Mouse (Mus musculus) hindbrain, embryonic 13.5 days (tissue): ENCODE results near the gene Mn1. TPM values are rescaled to one million over a fixed set of nuclear protein-coding genes. Genes with fewer than 3 reads are reported as not detected.

ENCODE experiments used
- ATAC-seq: fragments of 200-750 bp; cut with Nextera tagmentation; 2 replicates; pipeline ENCODE4 v1.8.0; 2017; ENCODE audit warnings: moderate TSS enrichment; ENCODE audit not compliant: low FRiP score
- H3K27ac ChIP-seq: fragments of 300-500 bp; sonication (generic); 2 replicates; pipeline ENCODE4 v1.5.1; 2015; ENCODE audit warnings: inconsistent platforms, mild to moderate bottlenecking, moderate library complexity
- H3K27me3 ChIP-seq: fragments of 300-500 bp; sonication (generic); 2 replicates; pipeline ENCODE4 v1.6.1; 2015; ENCODE audit warnings: mild to moderate bottlenecking, inconsistent platforms
- H3K36me3 ChIP-seq: fragments of 300-500 bp; sonication (generic); 2 replicates; pipeline ENCODE4 v1.6.1; 2015; ENCODE audit warnings: mild to moderate bottlenecking, inconsistent platforms
- H3K4me1 ChIP-seq: fragments of 300-500 bp; sonication (generic); replicated peaks from 2 replicates; pipeline ENCODE4 v1.6.1; 2015; ENCODE audit warnings: inconsistent platforms
- H3K4me2 ChIP-seq: fragments of 300-500 bp; sonication (generic); 2 replicates; pipeline ENCODE4 v1.6.1; 2015; ENCODE audit warnings: inconsistent platforms, mild to moderate bottlenecking, moderate library complexity
- H3K4me3 ChIP-seq: fragments of 300-500 bp; sonication (generic); 2 replicates; pipeline ENCODE4 v1.5.1; 2015; ENCODE audit warnings: mild to moderate bottlenecking, inconsistent platforms
- H3K9ac ChIP-seq: fragments of 300-500 bp; sonication (generic); 2 replicates; pipeline ENCODE4 v1.6.1; 2015; ENCODE audit warnings: mild to moderate bottlenecking, inconsistent platforms
- H3K9me3 ChIP-seq: fragments of 300-500 bp; sonication (generic); 2 replicates; pipeline ENCODE4 v1.6.1; 2016; ENCODE audit warnings: inconsistent platforms
- WGBS: fragments of 180-500 bp; shearing (Covaris S2); methylation state at CpG from one replicate; pipeline ENCODE4 v1.1.7; 2015; 5-methylcytosine and 5-hydroxymethylcytosine counted together
- polyA plus RNA-seq: library from polyadenylated mRNA; unstranded; fragments of >200 nt; fragmentation: Nextera tagmentation; extraction: Ambion mirVana; gene quantifications from 2 replicates; pipeline ENCODE4 v1.2.1, GENCODE M21; 2015

The Mn1 gene
- polyA plus RNA-seq, 1 experiment from 2014 or later: 46.7 TPM

DNA sequence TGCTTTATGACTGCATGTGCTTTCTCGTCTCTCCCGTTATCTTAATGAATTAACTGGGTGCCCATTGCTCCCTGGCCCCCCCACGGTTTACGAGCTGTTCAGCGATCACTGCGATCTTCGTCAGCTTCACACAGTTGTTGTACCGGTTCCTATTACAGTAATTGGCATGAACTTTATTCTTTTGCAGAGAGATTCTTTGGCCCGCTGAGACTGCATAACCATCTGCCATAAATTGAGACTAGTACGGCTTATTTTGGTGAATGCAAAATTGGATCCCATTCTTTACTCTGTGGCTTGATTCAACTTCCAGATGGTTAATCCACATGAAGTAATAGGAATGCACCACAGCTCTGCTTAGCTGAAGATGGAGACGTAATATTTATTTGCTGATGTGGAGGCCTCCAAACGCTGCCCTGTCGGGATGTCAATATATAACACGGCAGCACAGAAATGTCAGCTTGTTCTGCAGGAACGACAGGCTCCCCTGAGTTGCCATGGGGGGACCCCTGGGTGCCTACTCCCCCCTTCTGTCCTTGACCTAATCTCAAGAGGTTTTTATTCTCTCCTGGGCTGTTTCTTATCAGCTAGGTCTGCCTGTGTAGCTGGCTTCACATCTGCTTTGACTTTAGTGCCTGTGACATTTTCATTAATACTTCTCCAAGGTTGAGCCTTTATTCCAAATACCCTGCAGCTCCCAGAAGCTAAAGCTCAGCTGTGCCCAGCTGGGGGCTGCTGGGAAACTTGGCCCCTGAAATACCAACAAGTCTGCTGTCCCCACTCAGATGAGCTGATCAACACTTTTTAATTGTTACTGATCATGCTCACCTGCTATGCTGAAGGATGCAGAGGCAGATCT is 22.7 kb upstream of the Mn1 start:
- H3K4me2 ChIP-seq: peak overlapping the region; percentile 50
- H3K4me1 ChIP-seq: peaks cover 45% of the 10 kb centered on the region
- peaks cover 10% of the 10 kb centered on the region; the same call in 1 of the 2 replicates for H3K27me3 ChIP-seq
- H3K4me3 ChIP-seq: no peak overlapping the region
- peak overlapping the region; percentile 74 for H3K27ac ChIP-seq
- peak overlapping the region; percentile 26; the same call in 1 of the 2 replicates for H3K9ac ChIP-seq
- H3K9me3 ChIP-seq: no peaks in the 10 kb centered on the region
- ATAC-seq: peak; percentile 22; the same call in 1 of the 2 replicates
- 0 out of 2 replicates have a peak, but pooled peaks cover 6% of the 10 kb centered on the region for H3K36me3 ChIP-seq
- 12% methylated on average over 15 of the region's 15 CpGs for whole genome bisulfite sequencing

DNA sequence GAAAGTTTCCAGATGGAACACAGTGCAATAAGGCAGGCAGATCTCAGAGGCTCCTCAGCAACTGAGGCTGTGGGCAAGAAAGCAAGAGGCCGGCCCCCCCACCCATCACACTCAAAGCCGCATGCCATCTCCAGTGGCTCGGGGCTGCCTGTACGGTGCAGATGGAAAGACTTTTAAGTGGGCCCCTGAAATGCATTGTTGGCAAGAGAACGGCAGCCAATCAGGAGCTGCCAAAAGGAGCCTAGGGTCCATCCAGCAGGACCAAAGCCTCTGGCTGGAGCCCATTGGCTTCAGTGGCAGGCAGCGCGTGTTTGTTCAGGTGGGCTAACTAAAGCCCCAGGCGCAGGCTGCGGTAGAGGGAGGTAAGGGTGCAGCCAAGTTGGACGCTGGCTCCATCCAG is 21.4 kb upstream of the Mn1 start:
- Histone ChIP-seq H3K9ac (no peak overlapping the region), H3K27ac (no peak overlapping the region), H3K27me3 (peaks cover 10% of the 10 kb centered on the region; the same call in 1 of the 2 replicates), H3K9me3 (no peaks in the 10 kb centered on the region), H3K36me3 (no peaks in the 10 kb centered on the region), H3K4me1 (peaks cover 45% of the 10 kb centered on the region), H3K4me2 (no peak overlapping the region), H3K4me3 (no peak overlapping the region)
- ATAC-seq: no peak
- 59% methylated on average over 10 of the region's 10 CpGs for WGBS

DNA sequence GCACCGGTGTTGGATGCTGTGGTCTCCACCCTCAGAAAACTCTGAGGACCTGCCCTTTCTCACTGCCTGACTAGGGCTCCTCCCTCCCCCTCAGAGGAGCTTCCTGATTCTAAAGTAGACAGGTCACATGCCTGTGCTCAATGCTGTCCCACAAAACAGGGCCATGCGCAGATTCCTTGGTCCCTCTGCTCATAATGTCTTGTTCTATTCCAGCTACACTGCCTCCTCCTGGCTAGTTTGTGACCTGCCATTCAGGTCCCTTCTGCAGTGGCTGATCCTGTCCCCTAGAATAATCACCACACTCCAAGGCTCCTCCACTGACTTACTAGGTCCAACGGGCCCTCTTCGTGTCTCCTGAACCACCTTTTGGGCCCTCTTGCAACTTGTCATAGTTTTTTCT is 21.0 kb upstream of the Mn1 start:
- WGBS: 81% methylated on average over 4 of the region's 4 CpGs
- H3K27me3 ChIP-seq: peaks cover 10% of the 10 kb centered on the region; the same call in 1 of the 2 replicates
- H3K9me3 ChIP-seq: no peaks in the 10 kb centered on the region
- H3K4me3 ChIP-seq: no peak overlapping the region
- H3K9ac ChIP-seq: no peak overlapping the region
- H3K27ac ChIP-seq: no peak overlapping the region
- H3K36me3 ChIP-seq: no peaks in the 10 kb centered on the region
- ATAC-seq: no peak
- H3K4me1 ChIP-seq: peaks cover 45% of the 10 kb centered on the region
- no peak overlapping the region for H3K4me2 ChIP-seq

DNA sequence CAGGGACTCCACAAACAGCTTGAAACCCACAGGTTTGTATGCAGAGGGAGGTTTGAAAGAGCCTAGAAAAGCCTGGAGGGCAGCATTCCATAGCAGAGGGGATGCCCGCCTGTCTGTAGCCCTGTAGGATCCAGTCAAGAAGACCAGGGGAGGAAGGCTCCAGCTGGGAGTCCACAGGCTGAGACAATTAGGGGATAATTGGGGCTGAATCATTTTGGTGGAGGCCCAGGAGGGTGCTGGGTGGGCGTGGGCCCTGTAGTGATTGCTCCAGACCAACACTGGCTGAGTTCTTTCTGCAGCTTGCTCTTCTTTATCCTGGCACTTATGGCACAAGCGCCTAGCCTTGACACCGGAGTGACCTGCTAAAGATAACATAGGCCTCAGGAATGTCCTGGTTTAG is 18.7 kb upstream of the Mn1 start:
- Histone ChIP-seq H3K4me1 (peaks cover 33% of the 10 kb centered on the region), H3K27me3 (peaks cover 10% of the 10 kb centered on the region; the same call in 1 of the 2 replicates), H3K4me3 (no peak overlapping the region), H3K27ac (no peak overlapping the region), H3K36me3 (no peaks in the 10 kb centered on the region), H3K9ac (no peak overlapping the region), H3K9me3 (no peaks in the 10 kb centered on the region), H3K4me2 (no peak overlapping the region)
- no peak for ATAC-seq
- WGBS: 48% methylated on average over 4 of the region's 4 CpGs

DNA sequence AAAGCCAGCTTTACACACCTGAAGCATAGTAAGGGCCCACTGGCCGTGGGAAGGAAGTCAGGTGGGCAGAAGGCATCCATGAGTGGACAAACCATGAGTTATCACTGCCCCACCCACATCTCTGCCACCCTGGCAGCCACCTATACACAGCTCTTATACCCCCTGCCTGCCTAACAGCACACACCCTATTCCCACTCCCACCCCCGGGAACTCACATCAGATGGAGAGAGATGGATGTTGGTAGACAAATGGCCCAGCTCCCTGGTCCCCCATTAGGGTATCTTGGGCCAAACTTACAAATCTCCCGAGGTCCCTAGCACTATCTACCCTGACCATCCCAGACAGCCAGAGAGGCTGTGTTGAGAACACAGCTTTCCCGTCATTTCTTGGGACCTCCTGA is 17.9 kb upstream of the Mn1 start:
- H3K27ac ChIP-seq: no peak overlapping the region
- no peak overlapping the region for H3K4me2 ChIP-seq
- H3K9ac ChIP-seq: no peak overlapping the region
- no peaks in the 10 kb centered on the region for H3K36me3 ChIP-seq
- WGBS: 76% methylated on average over 4 of the region's 4 CpGs
- no peak overlapping the region for H3K4me3 ChIP-seq
- H3K9me3 ChIP-seq: no peaks in the 10 kb centered on the region
- peaks cover 10% of the 10 kb centered on the region; the same call in 1 of the 2 replicates for H3K27me3 ChIP-seq
- no peak for ATAC-seq
- H3K4me1 ChIP-seq: peaks cover 25% of the 10 kb centered on the region

DNA sequence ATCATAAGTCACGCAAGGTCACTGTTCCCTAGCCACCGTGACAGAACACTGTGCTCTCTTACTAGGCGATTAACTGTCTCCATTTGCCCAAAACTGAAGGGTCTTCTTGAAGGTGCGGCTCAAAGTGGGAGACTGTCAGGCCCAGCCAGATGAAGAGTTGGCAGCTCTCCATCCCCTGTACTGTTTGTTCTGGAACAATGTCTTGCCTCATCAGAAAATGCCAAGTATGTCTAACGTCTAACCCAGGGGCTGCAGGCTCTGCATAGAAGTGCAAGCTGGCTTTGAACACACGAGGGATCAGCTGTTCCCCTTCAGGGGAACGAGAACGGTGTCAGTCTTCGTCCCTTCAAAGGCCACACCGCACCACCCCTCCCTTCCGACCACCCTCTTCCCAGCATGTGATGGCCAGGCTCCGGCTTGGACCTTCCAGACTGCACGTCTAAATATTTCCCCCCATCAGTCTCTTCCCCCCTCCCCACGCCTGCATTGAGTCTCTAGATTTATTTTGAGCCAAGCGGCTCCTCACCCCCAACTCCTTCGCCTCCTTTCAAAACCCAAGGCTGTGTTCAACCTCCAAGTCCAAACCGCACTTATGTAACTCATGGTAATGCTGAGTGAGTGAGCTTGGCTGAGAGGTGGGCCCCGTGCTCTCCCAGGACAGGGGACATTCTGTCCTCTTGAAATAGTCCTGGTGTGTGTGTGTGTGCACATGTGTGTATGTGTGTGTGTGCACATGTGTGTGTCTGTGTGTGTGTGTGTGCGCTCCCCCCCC is 15.1 kb upstream of the Mn1 start:
- ATAC-seq: no peak
- Histone ChIP-seq H3K9ac (no peak overlapping the region), H3K27ac (no peak overlapping the region), H3K36me3 (no peaks in the 10 kb centered on the region), H3K4me3 (no peak overlapping the region), H3K27me3 (peaks cover 5% of the 10 kb centered on the region; the same call in 1 of the 2 replicates), H3K4me1 (peaks cover 7% of the 10 kb centered on the region), H3K9me3 (no peaks in the 10 kb centered on the region), H3K4me2 (no peak overlapping the region)
- 74% methylated on average over 19 of the region's 19 CpGs for WGBS

DNA sequence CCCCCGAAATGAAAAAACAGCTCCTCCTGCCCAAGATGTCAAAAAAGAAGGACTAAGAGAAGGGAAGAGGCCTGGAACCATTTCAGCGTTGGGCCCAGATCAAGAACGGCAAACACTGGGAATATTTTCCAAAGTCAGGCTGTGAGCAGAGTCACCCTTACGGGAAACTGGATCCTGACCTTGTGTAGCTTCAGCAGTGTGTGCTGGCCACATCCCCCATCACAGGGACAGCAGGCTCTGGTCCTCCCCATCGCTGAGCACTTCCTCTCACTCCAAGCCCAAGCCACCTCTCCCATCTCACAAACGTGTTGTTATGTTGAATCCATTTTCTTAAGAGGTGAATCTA is 14.5 kb upstream of the Mn1 start:
- Histone ChIP-seq H3K27me3 (no peaks in the 10 kb centered on the region; the same call in 1 of the 2 replicates), H3K9me3 (no peaks in the 10 kb centered on the region), H3K36me3 (no peaks in the 10 kb centered on the region), H3K27ac (no peak overlapping the region), H3K4me3 (no peak overlapping the region), H3K4me1 (peaks cover 7% of the 10 kb centered on the region), H3K4me2 (no peak overlapping the region), H3K9ac (no peak overlapping the region)
- 93% methylated on average over 6 of the region's 6 CpGs for WGBS
- ATAC-seq: no peak

DNA sequence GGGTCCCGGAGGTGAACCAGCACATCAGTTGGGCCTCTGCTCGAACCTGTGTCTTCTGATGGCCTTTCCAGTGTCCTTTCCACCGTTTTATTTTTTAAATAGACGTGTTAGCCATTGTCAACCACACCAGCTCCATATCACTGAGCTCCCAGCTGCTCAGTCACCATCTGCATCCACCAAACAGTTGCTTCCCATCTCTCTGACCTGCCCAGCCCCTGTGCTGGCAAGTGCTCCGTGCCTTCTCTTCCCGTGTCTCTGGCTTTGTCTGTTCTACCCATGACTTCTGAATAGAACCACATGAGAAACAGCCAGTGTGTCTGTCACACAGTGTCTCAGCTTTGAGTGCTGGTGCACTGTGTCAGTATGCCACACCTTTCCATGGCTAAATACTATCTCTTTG is 12.4 kb upstream of the Mn1 start:
- WGBS: 80% methylated on average over 6 of the region's 6 CpGs
- H3K4me3 ChIP-seq: no peak overlapping the region
- peaks cover 15% of the 10 kb centered on the region for H3K4me1 ChIP-seq
- no peak for ATAC-seq
- no peak overlapping the region for H3K27ac ChIP-seq
- H3K4me2 ChIP-seq: no peak overlapping the region
- no peaks in the 10 kb centered on the region for H3K9me3 ChIP-seq
- no peaks in the 10 kb centered on the region for H3K36me3 ChIP-seq
- H3K27me3 ChIP-seq: peaks cover 4% of the 10 kb centered on the region; the same call in 1 of the 2 replicates
- H3K9ac ChIP-seq: no peak overlapping the region

DNA sequence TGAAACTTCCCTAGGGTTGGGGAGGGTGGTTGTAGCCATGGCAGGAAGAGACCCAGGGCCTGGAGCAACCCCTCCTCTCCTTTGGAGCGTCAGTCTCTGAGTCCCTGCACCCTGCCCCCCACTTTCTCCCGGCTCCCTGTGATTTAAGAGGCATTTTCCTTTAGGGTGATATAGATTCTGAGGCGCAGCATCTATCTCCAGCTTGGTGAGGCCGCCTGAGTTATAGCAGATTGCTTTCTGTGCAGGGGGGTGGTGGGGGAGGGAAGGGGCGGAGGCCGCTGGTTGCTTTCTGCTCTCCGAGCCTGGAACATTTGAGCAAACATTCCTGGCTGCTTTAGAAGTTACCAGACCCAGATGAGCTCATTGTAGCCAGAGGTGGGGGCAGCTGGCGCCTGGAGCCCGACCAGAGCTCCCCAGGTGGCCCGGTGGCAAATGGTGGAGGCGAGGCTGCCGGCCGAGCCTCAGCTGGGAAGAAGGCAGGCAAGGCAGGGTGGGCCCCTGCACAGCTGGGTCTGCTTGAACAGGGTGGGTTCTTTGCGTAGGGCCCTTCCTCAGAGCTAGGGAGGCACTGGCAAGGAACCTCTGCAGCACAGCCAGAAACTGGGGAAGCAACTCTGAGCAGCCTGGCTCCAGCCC is 8.6 kb upstream of the Mn1 start:
- H3K4me3 ChIP-seq: no peak overlapping the region
- H3K36me3 ChIP-seq: no peaks in the 10 kb centered on the region
- no peaks in the 10 kb centered on the region for H3K9me3 ChIP-seq
- H3K4me2 ChIP-seq: 0 out of 2 replicates have a peak overlapping the region, but pooled peaks have one; percentile 15
- H3K4me1 ChIP-seq: peaks cover 22% of the 10 kb centered on the region
- 12% methylated on average over 14 of the region's 14 CpGs for WGBS
- H3K9ac ChIP-seq: peak overlapping the region; percentile 51
- H3K27me3 ChIP-seq: peaks cover 29% of the 10 kb centered on the region
- peak; percentile 17; the same call in 1 of the 2 replicates for ATAC-seq
- H3K27ac ChIP-seq: peak overlapping the region; percentile 60; the same call in 1 of the 2 replicates

DNA sequence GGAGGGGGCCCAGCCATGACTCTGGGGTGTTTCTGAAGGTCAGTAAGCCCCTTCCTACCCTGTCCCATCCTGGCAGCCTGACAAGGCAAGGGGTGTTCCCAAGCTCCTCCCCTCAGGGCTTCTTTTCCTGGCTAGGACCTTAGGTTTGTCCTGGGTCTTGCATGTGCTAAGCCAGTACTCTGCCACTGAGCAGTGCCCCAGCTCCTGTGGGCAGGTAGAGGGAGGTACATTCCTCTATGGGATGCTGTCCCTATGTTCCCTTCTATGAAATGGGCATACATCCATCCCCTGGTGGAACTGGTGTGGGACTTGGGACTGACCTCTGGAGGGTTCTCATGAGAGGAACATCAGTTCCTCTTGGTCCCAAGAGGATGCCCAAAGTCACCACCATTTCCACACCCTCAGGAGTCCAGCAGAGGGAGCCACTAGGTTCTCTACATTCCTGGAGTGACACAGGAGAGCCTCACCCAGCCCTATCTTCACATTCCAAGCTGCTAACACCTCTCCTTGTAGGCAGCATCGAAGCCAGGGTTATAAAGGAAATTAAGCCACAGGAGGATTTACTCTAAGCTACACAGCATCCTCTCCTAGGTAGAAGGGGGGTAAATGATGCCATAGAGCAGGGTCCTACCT is 7.6 kb upstream of the Mn1 start:
- Histone ChIP-seq H3K9me3 (no peaks in the 10 kb centered on the region), H3K4me1 (peaks cover 32% of the 10 kb centered on the region), H3K27me3 (peaks cover 31% of the 10 kb centered on the region), H3K36me3 (no peaks in the 10 kb centered on the region), H3K9ac (no peak overlapping the region), H3K4me3 (no peak overlapping the region), H3K4me2 (no peak overlapping the region), H3K27ac (no peak overlapping the region; the same call in 1 of the 2 replicates)
- no peak for ATAC-seq
- 31% methylated on average over 1 of the region's 1 CpGs for WGBS

DNA sequence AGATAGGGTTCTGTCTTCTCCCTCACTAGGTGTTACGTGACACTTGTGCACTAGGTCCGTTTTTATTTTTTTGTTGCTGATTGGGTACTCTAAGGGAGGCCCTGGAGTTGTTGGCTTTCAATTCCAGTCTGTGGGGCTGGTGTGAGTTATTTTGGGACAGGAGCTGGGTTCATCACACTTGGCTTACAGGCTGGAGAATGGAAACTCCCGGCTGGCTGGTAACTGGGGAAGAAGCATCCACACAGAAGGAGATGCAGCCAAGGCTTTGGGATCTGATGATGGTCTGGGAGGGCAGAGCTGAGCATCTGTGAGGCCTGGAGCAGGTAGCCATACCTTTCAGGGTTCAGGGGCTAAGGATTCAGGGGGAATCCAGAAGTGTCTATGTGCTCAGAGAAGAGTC is 6.5 kb upstream of the Mn1 start:
- peaks cover 43% of the 10 kb centered on the region for H3K4me1 ChIP-seq
- H3K4me2 ChIP-seq: no peak overlapping the region
- no peak overlapping the region for H3K4me3 ChIP-seq
- 88% methylated on average over 3 of the region's 3 CpGs for WGBS
- no peaks in the 10 kb centered on the region for H3K36me3 ChIP-seq
- H3K27me3 ChIP-seq: peaks cover 31% of the 10 kb centered on the region
- no peak overlapping the region for H3K27ac ChIP-seq
- H3K9me3 ChIP-seq: no peaks in the 10 kb centered on the region
- ATAC-seq: no peak
- H3K9ac ChIP-seq: no peak overlapping the region
